24 mouse cellular contexts compared by ENCODE assay signal in genomic region chr19:16219978-16220377, GRCm38 (mm10).
DNase-seq lines count a peak whose midpoint lies in the region; ATAC-seq and TF ChIP-seq lines count a peak whose summit lies in the region.
"Had no signal": no experiment of that assay in that cellular context is flagged by ENCODE, and none has a peak within 500 bp of the region (broad histone marks: within the 10 kb centered on the region; RNA-seq: fewer than 3 reads in every experiment).

No protein-coding gene starts in this region.

- peaks cover 11% of the 10 kb centered on the region for H3K36me3 ChIP-seq in forebrain, embryonic 14.5 days (ENCODE audit: control insufficient read depth, insufficient read depth, low read length)
- H3K36me3 ChIP-seq: G1E had no signal

- H3K4me2 ChIP-seq in forebrain, embryonic 14.5 days (ENCODE audit: low read length) = no peak overlapping the region
- H3K4me2 ChIP-seq: embryonic facial prominence, embryonic 12.5 days; embryonic facial prominence, embryonic 15.5 days; heart, embryonic 11.5 days; hindbrain, embryonic 12.5 days; hindbrain, embryonic 15.5 days had no signal

- peak overlapping the region; percentile 15; the same call in 1 of the 2 replicates for H3K27ac ChIP-seq in left cerebral cortex, adult 2 months
- H3K27ac ChIP-seq in forebrain, embryonic 14.5 days (ENCODE audit: low read depth, low read length) = no peak overlapping the region
- H3K27ac ChIP-seq: embryonic facial prominence, embryonic 12.5 days; embryonic facial prominence, embryonic 15.5 days; hindbrain, embryonic 12.5 days; hindbrain, embryonic 15.5 days had no signal

- no peak for TF ChIP-seq CTCF in left cerebral cortex, adult 2 months (IDR thresholded peaks at IDR 0.05)

- intact Hi-C loops in left cerebral cortex, adult 2 months (cut with DNase I) = no loop called here
- intact Hi-C loops in left cerebral cortex, postnatal 36 days (cut with DNase I) = no loop called here

- ATAC-seq in frontal cortex, adult (ENCODE audit: low TSS enrichment) = peak; percentile 71
- ATAC-seq in forebrain, embryonic 14.5 days = no peak
- ATAC-seq: forebrain, embryonic 16.5 days; intestine, postnatal 0 days; Patski had no signal

- no peak overlapping the region for H3K9ac ChIP-seq in forebrain, embryonic 14.5 days (ENCODE audit: low read length)
- H3K9ac ChIP-seq: embryonic facial prominence, embryonic 12.5 days; embryonic facial prominence, embryonic 15.5 days; hindbrain, embryonic 12.5 days; hindbrain, embryonic 15.5 days had no signal

- H3K27me3 ChIP-seq in forebrain, embryonic 14.5 days (replicated peaks; ENCODE audit: control insufficient read depth, insufficient read depth, low read length) = no peaks in the 10 kb centered on the region
- H3K27me3 ChIP-seq: CH12.LX; embryonic facial prominence, embryonic 12.5 days; embryonic facial prominence, embryonic 15.5 days; hindbrain, embryonic 12.5 days; hindbrain, embryonic 15.5 days; Patski had no signal

- no peak overlapping the region for H3K4me3 ChIP-seq in left cerebral cortex, adult 2 months
- H3K4me3 ChIP-seq in forebrain, embryonic 14.5 days (ENCODE audit: low read depth, low read length) = no peak overlapping the region
- H3K4me3 ChIP-seq: embryonic facial prominence, embryonic 12.5 days; embryonic facial prominence, embryonic 15.5 days; hindbrain, embryonic 12.5 days; hindbrain, embryonic 15.5 days had no signal

- DNase-seq in frontal cortex, postnatal 25 days (ENCODE audit: low spot score in 2 of 2) = no peak
- DNase-seq in left cerebral cortex, adult 2 months (ENCODE audit: extremely low spot score in 1 of 2, low spot score in 2 of 2) = no peak
- DNase-seq in left cerebral cortex, postnatal 36 days (ENCODE audit: low spot score in 2 of 2) = no peak
- peak; percentile 15 for DNase-seq in adipocyte (ENCODE audit: low spot score)
- DNase-seq in telencephalon, adult 2 months (ENCODE audit: low read depth, low spot score) = peak; percentile 43
- no peak for DNase-seq in forebrain, embryonic 14.5 days (ENCODE audit: low spot score)
- DNase-seq: adrenal gland, adult 2 months; adrenal gland, postnatal 25 days; B cell, adult 2 months; cerebellum, adult 18-20 months; cerebellum, adult 9-10 months; cerebellum, postnatal 14 days; gastrocnemius, postnatal 25 days had no signal

- 85% methylated on average over 4 of the region's 4 CpGs for WGBS in forebrain, embryonic 14.5 days

- H3K4me1 ChIP-seq in forebrain, embryonic 14.5 days (ENCODE audit: control insufficient read depth, insufficient read depth, low read length) = peaks cover 4% of the 10 kb centered on the region; the same call in 1 of the 2 replicates
- H3K4me1 ChIP-seq: embryonic facial prominence, embryonic 12.5 days had no signal

- H3K9me3 ChIP-seq in forebrain, embryonic 14.5 days (replicated peaks; ENCODE audit: control insufficient read depth, low read length) = no peaks in the 10 kb centered on the region
- H3K9me3 ChIP-seq: embryonic facial prominence, embryonic 12.5 days; embryonic facial prominence, embryonic 15.5 days; G1E; hindbrain, embryonic 12.5 days; hindbrain, embryonic 15.5 days had no signal

Comparison
In these comparisons a context has a peak if more than half of its experiments do, and no peak if none do; other contexts are left out.
1. DNase-seq: peak in adipocyte (single experiment) and telencephalon, adult 2 months (single experiment); none in frontal cortex, postnatal 25 days (0 of 2), left cerebral cortex, adult 2 months (0 of 2), left cerebral cortex, postnatal 36 days (0 of 2) and forebrain, embryonic 14.5 days (single experiment).